ENCODE assay signal across 15 mouse cellular contexts in genomic region chr1:151658291-151658830, GRCm38 (mm10).
A peak's percentile ranks its signal among the peaks of the same experiment; 100 is the strongest.
DNase-seq lines count a peak whose midpoint lies in the region; ATAC-seq and TF ChIP-seq lines count a peak whose summit lies in the region.
"Had no signal": no experiment of that assay in that cellular context is flagged by ENCODE, and none has a peak within 500 bp of the region (broad histone marks: within the 10 kb centered on the region; RNA-seq: fewer than 3 reads in every experiment).

No protein-coding gene starts in this region.

- no peaks in the 10 kb centered on the region for H3K27me3 ChIP-seq in heart, adult 2 months (ENCODE audit: control insufficient read depth, insufficient read depth, low read length)
- H3K27me3 ChIP-seq in heart, embryonic 12.5 days (replicated peaks), result no peaks in the 10 kb centered on the region
- H3K27me3 ChIP-seq in lung, postnatal 0 days (replicated peaks; ENCODE audit: insufficient read depth, low read length), result no peaks in the 10 kb centered on the region
- no peaks in the 10 kb centered on the region for H3K27me3 ChIP-seq in forebrain, embryonic 13.5 days
- H3K27me3 ChIP-seq: limb, embryonic 13.5 days; midbrain, embryonic 12.5 days; neural tube, embryonic 12.5 days had no signal

- DNase-seq in cerebellum, postnatal 10 days, result peak; percentile 24 to 37
- DNase-seq in cerebellum, adult 11-12 months, result no peak
- peak in 1 of 2 experiments; percentile 29 for DNase-seq in heart, adult 2 months
- DNase-seq in lung, postnatal 0 days (ENCODE audit: low spot score), result peak; percentile 23
- no peak for DNase-seq in lung, adult 18-20 months
- peak; percentile 61 for DNase-seq in lung, postnatal 10 days
- DNase-seq: kidney, adult 8-10 months; kidney, postnatal 4 days; thymus, postnatal 14 days had no signal

- ATAC-seq in heart, embryonic 12.5 days (ENCODE audit: insufficient number of reproducible peaks, low FRiP score), result no peak
- ATAC-seq in lung, postnatal 0 days, result peak; percentile 41; the same call in 1 of the 2 replicates
- ATAC-seq in forebrain, embryonic 13.5 days, result no peak

- no peak for TF ChIP-seq POLR2A in heart, adult 2 months (IDR thresholded peaks at IDR 0.05; ENCODE audit: insufficient read depth, low read depth, low read length)

- intact Hi-C loops in heart, adult 2 months (cut with DNase I), result no loop called here

- H3K36me3 ChIP-seq in heart, adult 2 months (ENCODE audit: control insufficient read depth, insufficient read depth, low read length), result no peaks in the 10 kb centered on the region
- H3K36me3 ChIP-seq in heart, embryonic 12.5 days, result no peaks in the 10 kb centered on the region
- H3K36me3 ChIP-seq in lung, postnatal 0 days (ENCODE audit: insufficient read depth, low read length), result no peaks in the 10 kb centered on the region
- no peaks in the 10 kb centered on the region for H3K36me3 ChIP-seq in forebrain, embryonic 13.5 days (ENCODE audit: poor library complexity, severe bottlenecking)
- H3K36me3 ChIP-seq: limb, embryonic 13.5 days; midbrain, embryonic 12.5 days; neural tube, embryonic 12.5 days had no signal

- H3K4me2 ChIP-seq in heart, embryonic 12.5 days, result no peak overlapping the region
- 0 out of 2 replicates have a peak overlapping the region, but pooled peaks have one; percentile 12 for H3K4me2 ChIP-seq in lung, postnatal 0 days (replicated peaks; ENCODE audit: low read depth, low read length)
- no peak overlapping the region for H3K4me2 ChIP-seq in forebrain, embryonic 13.5 days
- H3K4me2 ChIP-seq: limb, embryonic 13.5 days; midbrain, embryonic 12.5 days; neural tube, embryonic 12.5 days had no signal

- 61% methylated on average over 19 of the region's 19 CpGs for WGBS in heart, adult 2 months
- 77% methylated on average over 19 of the region's 19 CpGs for WGBS in heart, embryonic 12.5 days
- 63% methylated on average over 19 of the region's 19 CpGs for WGBS in lung, postnatal 0 days
- WGBS in forebrain, embryonic 13.5 days, result 88% methylated on average over 19 of the region's 19 CpGs

- TF ChIP-seq EP300 in heart, adult 2 months (IDR thresholded peaks at IDR 0.05; ENCODE audit: insufficient read depth, low read depth, low read length), result no peak
- no peak for TF ChIP-seq EP300 in lung, postnatal 0 days (IDR thresholded peaks at IDR 0.05)

- peaks cover 17% of the 10 kb centered on the region for H3K4me1 ChIP-seq in heart, adult 2 months (ENCODE audit: control insufficient read depth, insufficient read depth, low read length)
- peaks cover 28% of the 10 kb centered on the region for H3K4me1 ChIP-seq in heart, embryonic 12.5 days (replicated peaks)
- H3K4me1 ChIP-seq in lung, postnatal 0 days (ENCODE audit: insufficient read depth, low read depth, low read length), result no peaks in the 10 kb centered on the region
- H3K4me1 ChIP-seq in forebrain, embryonic 13.5 days, result no peaks in the 10 kb centered on the region
- H3K4me1 ChIP-seq: limb, embryonic 13.5 days; midbrain, embryonic 12.5 days; neural tube, embryonic 12.5 days had no signal

- no peak overlapping the region for H3K9ac ChIP-seq in heart, adult 2 months (ENCODE audit: low read depth, low read length)
- no peak overlapping the region for H3K9ac ChIP-seq in heart, embryonic 12.5 days
- H3K9ac ChIP-seq in lung, postnatal 0 days (replicated peaks; ENCODE audit: low read depth), result no peak overlapping the region
- H3K9ac ChIP-seq in forebrain, embryonic 13.5 days, result no peak overlapping the region
- H3K9ac ChIP-seq: limb, embryonic 13.5 days; midbrain, embryonic 12.5 days; neural tube, embryonic 12.5 days had no signal

- TF ChIP-seq CTCF in heart, adult 2 months (IDR thresholded peaks at IDR 0.05), result no peak
- TF ChIP-seq CTCF in lung, postnatal 0 days (IDR thresholded peaks at IDR 0.05), result no peak

- no peaks in the 10 kb centered on the region for H3K79me2 ChIP-seq in heart, adult 2 months (replicated peaks; ENCODE audit: control insufficient read depth, insufficient read depth, low read length)

- H3K9me3 ChIP-seq in heart, embryonic 12.5 days (replicated peaks), result no peaks in the 10 kb centered on the region
- H3K9me3 ChIP-seq in lung, postnatal 0 days (ENCODE audit: low read length), result no peaks in the 10 kb centered on the region
- H3K9me3 ChIP-seq in forebrain, embryonic 13.5 days (replicated peaks), result no peaks in the 10 kb centered on the region
- H3K9me3 ChIP-seq: limb, embryonic 13.5 days; midbrain, embryonic 12.5 days; neural tube, embryonic 12.5 days had no signal

- H3K27ac ChIP-seq in heart, adult 2 months, result peak overlapping the region; percentile 10; the same call in 1 of the 2 replicates
- no peak overlapping the region for H3K27ac ChIP-seq in heart, embryonic 12.5 days (ENCODE audit: poor library complexity, severe bottlenecking)
- H3K27ac ChIP-seq in lung, postnatal 0 days (ENCODE audit: low read length), result no peak overlapping the region
- no peak overlapping the region for H3K27ac ChIP-seq in forebrain, embryonic 13.5 days
- H3K27ac ChIP-seq: left cerebral cortex, adult 2 months; limb, embryonic 13.5 days; midbrain, embryonic 12.5 days; neural tube, embryonic 12.5 days had no signal

- H3K4me3 ChIP-seq in heart, adult 2 months, result no peak overlapping the region
- H3K4me3 ChIP-seq in heart, embryonic 12.5 days, result no peak overlapping the region
- H3K4me3 ChIP-seq in lung, postnatal 0 days (ENCODE audit: low read depth, low read length), result no peak overlapping the region
- no peak overlapping the region for H3K4me3 ChIP-seq in forebrain, embryonic 13.5 days
- H3K4me3 ChIP-seq: left cerebral cortex, adult 2 months; limb, embryonic 13.5 days; midbrain, embryonic 12.5 days; neural tube, embryonic 12.5 days had no signal

Comparison
In these comparisons a context has a peak if more than half of its experiments do, and no peak if none do; other contexts are left out.
1. DNase-seq: peak in cerebellum, postnatal 10 days (2 of 2), lung, postnatal 0 days (single experiment) and lung, postnatal 10 days (single experiment); none in cerebellum, adult 11-12 months (single experiment) and lung, adult 18-20 months (0 of 2).